Mouse (Mus musculus): ENCODE measurements around the gene Gnao1. TPM values are rescaled to one million over a fixed set of nuclear protein-coding genes. Genes with fewer than 3 reads are reported as not detected.
A peak's percentile ranks its signal among the peaks of the same experiment; 100 is the strongest.

Gnao1 gene
- 11.9 and 19.8 TPM in 2 replicates for polyA plus RNA-seq (2011; ENCODE audit: insufficient read length, low read depth, missing spikeins)

DNA sequence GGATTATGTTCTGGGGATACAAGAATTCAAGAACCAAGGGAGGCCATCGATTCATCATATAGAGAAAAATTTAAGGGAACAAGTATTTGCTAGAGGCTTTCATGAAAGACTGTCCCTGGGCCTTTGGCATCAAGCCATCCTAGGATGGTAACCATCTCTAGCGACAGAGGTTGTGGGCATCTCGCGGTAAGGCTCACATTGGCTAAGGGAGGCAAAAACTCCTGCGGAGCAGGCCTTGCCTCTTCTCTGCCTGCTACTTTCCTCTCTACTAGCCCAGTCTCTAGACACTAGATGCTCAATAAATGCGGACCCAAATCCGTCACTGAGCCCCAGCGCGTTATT is at the start of gene Gnao1:
Gnao1 (plus strand) TSS at position 281 of the 342 bp plus-strand sequence.
- no peak for TF ChIP-seq POLR2A (IDR thresholded peaks at IDR 0.05; ENCODE audit: low read depth, low read length)
- no peak for TF ChIP-seq CTCF (IDR thresholded peaks at IDR 0.05; ENCODE audit: borderline replicate concordance, insufficient read depth, low read length)
- Histone ChIP-seq H3K4me1 (ENCODE audit: control insufficient read depth, insufficient read depth, low read length) (no peaks in the 10 kb centered on the region), H3K27ac (ENCODE audit: insufficient read depth, low read length) (no peak within 1 kb of the TSS), H3K4me3 (ENCODE audit: insufficient read depth, low read length) (peak within 1 kb of the TSS; percentile 61)

GRCm38 (mm10) chr8:93777605-93778004 is 32.2 kb upstream of the Gnao1 start:
- TF ChIP-seq CTCF (IDR thresholded peaks at IDR 0.05; ENCODE audit: borderline replicate concordance, insufficient read depth, low read length) (no peak), POLR2A (IDR thresholded peaks at IDR 0.05; ENCODE audit: low read depth, low read length) (no peak)
- H3K4me1 ChIP-seq (ENCODE audit: control insufficient read depth, insufficient read depth, low read length) = no peaks in the 10 kb centered on the region
- no peak overlapping the region for H3K4me3 ChIP-seq (ENCODE audit: insufficient read depth, low read length)
- H3K27ac ChIP-seq (ENCODE audit: insufficient read depth, low read length) = no peak overlapping the region

- H3K4me1 ChIP-seq (ENCODE audit: control insufficient read depth, insufficient read depth, low read length) = no peaks in the 10 kb centered on the region
- no peak overlapping the region for H3K4me3 ChIP-seq (ENCODE audit: insufficient read depth, low read length)
- TF ChIP-seq CTCF (IDR thresholded peaks at IDR 0.05; ENCODE audit: borderline replicate concordance, insufficient read depth, low read length) (no peak), POLR2A (IDR thresholded peaks at IDR 0.05; ENCODE audit: low read depth, low read length) (no peak)
Measured at GRCm38 (mm10) chr8:93809226-93809625, 540 bp upstream of the Gnao1 start.

GRCm38 (mm10) chr8:93810028-93810858 is 477 bp downstream of the Gnao1 start:
- TF ChIP-seq CTCF (IDR thresholded peaks at IDR 0.05; ENCODE audit: borderline replicate concordance, insufficient read depth, low read length) (no peak), POLR2A (IDR thresholded peaks at IDR 0.05; ENCODE audit: low read depth, low read length) (peak; percentile 32; the same call in 1 of the 2 replicates)
- Histone ChIP-seq H3K27ac (ENCODE audit: insufficient read depth, low read length) (no peak overlapping the region), H3K4me3 (ENCODE audit: insufficient read depth, low read length) (peak overlapping the region; percentile 61), H3K4me1 (ENCODE audit: control insufficient read depth, insufficient read depth, low read length) (no peaks in the 10 kb centered on the region)

More at GRCm38 (mm10) chr8:93809226-93809625, 540 bp upstream of the Gnao1 start:
- H3K27ac ChIP-seq (ENCODE audit: insufficient read depth, low read length) = no peak overlapping the region

- TF ChIP-seq POLR2A (IDR thresholded peaks at IDR 0.05; ENCODE audit: low read depth, low read length) = no peak
- TF ChIP-seq CTCF (IDR thresholded peaks at IDR 0.05; ENCODE audit: borderline replicate concordance, insufficient read depth, low read length) = no peak
- Histone ChIP-seq H3K4me1 (ENCODE audit: control insufficient read depth, insufficient read depth, low read length) (no peaks in the 10 kb centered on the region), H3K27ac (ENCODE audit: insufficient read depth, low read length) (no peak overlapping the region), H3K4me3 (ENCODE audit: insufficient read depth, low read length) (peak overlapping the region; percentile 61)
Measured at GRCm38 (mm10) chr8:93810859-93811602, 1.3 kb downstream of the Gnao1 start.

DNA sequence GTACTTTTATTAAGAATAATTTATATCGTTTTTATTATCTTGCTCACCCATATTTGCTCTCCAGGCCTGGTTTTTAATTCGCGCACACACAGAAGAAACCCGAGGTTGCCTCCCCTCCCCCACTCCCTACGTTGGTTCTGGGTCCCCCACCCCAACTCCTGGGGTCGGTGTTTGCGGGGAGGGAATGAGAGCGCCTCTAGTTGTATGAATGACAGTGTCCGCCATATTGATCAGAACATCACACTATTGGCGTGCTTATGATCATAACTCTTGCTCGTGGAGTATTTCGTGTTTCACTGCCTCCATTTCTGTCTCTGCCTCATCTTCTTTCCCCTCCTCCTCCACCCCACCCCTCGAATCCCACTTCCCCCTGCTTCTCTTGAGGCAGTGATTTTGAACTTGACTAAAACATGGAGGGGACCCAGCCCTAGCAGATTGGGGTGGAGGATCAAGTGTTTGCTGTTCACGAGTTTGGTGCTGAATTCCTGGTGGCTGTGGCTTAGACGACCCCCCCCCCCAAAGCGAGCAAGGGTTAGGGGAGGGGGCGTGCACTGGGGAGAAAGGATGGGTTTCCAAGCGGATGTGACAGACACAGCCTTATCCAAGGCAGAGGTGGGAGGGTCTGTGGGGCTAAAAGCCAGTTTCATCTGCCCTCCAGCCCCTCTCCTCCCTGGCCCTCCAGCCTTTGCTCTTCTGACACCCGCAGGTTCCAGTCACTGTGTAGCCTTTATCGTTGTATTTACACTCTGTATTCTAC is 2.1 kb downstream of the Gnao1 start:
- Histone ChIP-seq H3K4me1 (ENCODE audit: control insufficient read depth, insufficient read depth, low read length) (no peaks in the 10 kb centered on the region), H3K27ac (ENCODE audit: insufficient read depth, low read length) (no peak overlapping the region), H3K4me3 (ENCODE audit: insufficient read depth, low read length) (no peak overlapping the region; the same call in 1 of the 2 replicates)
- no peak for TF ChIP-seq CTCF (IDR thresholded peaks at IDR 0.05; ENCODE audit: borderline replicate concordance, insufficient read depth, low read length)
- no peak for TF ChIP-seq POLR2A (IDR thresholded peaks at IDR 0.05; ENCODE audit: low read depth, low read length)

- TF ChIP-seq CTCF (IDR thresholded peaks at IDR 0.05; ENCODE audit: borderline replicate concordance, insufficient read depth, low read length) (no peak), POLR2A (IDR thresholded peaks at IDR 0.05; ENCODE audit: low read depth, low read length) (no peak)
- Histone ChIP-seq H3K27ac (ENCODE audit: insufficient read depth, low read length) (no peak overlapping the region), H3K4me1 (ENCODE audit: control insufficient read depth, insufficient read depth, low read length) (no peaks in the 10 kb centered on the region), H3K4me3 (ENCODE audit: insufficient read depth, low read length) (no peak overlapping the region)
Measured at GRCm38 (mm10) chr8:93812566-93813404, 3.0 kb downstream of the Gnao1 start.

DNA sequence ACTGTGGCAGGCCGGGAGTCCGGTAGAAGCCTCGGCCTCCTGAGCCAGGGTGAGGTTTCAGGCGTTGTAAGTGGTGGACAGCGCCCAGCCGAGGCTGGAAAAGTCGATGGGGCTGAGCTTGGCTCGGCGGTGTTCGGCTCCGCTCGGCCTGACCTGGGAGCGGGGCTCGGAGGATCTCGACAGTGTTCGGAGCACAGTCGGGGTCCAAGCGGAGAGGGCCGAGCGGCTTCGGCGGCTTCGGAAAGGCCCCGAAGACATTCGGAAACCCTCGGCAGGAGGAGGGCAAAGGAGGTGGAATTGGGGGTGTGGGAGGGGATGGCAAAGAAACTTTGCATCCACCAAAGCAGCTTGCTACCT is 3.6 kb downstream of the Gnao1 start:
- no peaks in the 10 kb centered on the region for H3K4me1 ChIP-seq (ENCODE audit: control insufficient read depth, insufficient read depth, low read length)
- H3K27ac ChIP-seq (ENCODE audit: insufficient read depth, low read length) = no peak overlapping the region
- TF ChIP-seq CTCF (IDR thresholded peaks at IDR 0.05; ENCODE audit: borderline replicate concordance, insufficient read depth, low read length) = no peak
- no peak for TF ChIP-seq POLR2A (IDR thresholded peaks at IDR 0.05; ENCODE audit: low read depth, low read length)
- no peak overlapping the region for H3K4me3 ChIP-seq (ENCODE audit: insufficient read depth, low read length)

GRCm38 (mm10) chr8:93814266-93814665 is 4.5 kb downstream of the Gnao1 start:
- no peak for TF ChIP-seq CTCF (IDR thresholded peaks at IDR 0.05; ENCODE audit: borderline replicate concordance, insufficient read depth, low read length)
- no peak for TF ChIP-seq POLR2A (IDR thresholded peaks at IDR 0.05; ENCODE audit: low read depth, low read length)
- Histone ChIP-seq H3K4me3 (ENCODE audit: insufficient read depth, low read length) (no peak overlapping the region), H3K27ac (ENCODE audit: insufficient read depth, low read length) (no peak overlapping the region), H3K4me1 (ENCODE audit: control insufficient read depth, insufficient read depth, low read length) (no peaks in the 10 kb centered on the region)
